Mouse (Mus musculus) cerebellum, adult 2 months (tissue): ENCODE data around the gene Nbea.

Source experiments
- CTCF ChIP-seq: fragments of 200-500 bp; IDR thresholded peaks from 2 replicates; pipeline ENCODE4 v1.5.1; 2011; ENCODE audit warnings: low read depth, mild to moderate bottlenecking, control low read depth, low read length, moderate library complexity, borderline replicate concordance; ENCODE audit not compliant: insufficient read depth
- POLR2A ChIP-seq: fragments of 200-500 bp; IDR thresholded peaks from 2 replicates; pipeline ENCODE4 v1.6.1; 2011; ENCODE audit warnings: low read length, control low read depth, borderline replicate concordance; ENCODE audit not compliant: insufficient read depth

DNA sequence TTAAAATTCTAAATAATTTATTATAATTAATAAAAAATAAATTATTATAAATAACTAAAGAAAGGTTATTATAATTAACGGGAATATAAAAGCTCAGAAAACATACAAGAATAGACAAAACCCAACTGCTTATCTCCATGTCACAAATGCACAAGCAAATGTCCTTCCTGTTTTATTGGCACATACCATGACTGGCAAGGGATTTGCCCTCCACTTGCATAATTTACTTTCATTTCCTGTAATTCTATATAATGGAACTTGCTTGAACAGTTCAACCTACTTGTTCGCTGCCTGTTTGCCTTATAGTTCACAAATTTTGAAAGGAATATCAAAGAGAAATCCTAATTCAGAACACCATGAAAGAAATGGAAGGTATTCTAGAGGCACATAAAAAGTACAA lies 234.4 kb downstream of the Nbea start:
- no peak for TF ChIP-seq CTCF
- TF ChIP-seq POLR2A, result no peak
